Mouse (Mus musculus) megakaryocyte, embryonic 14.5 days (primary cell): ENCODE results near the gene Olfr490. TPM values are rescaled to one million over a fixed set of nuclear protein-coding genes. Genes with fewer than 3 reads are reported as not detected.

Experiments used
- H3K27me3 ChIP-seq: replicated peaks from 2 replicates; pipeline ENCODE3; 2012; ENCODE audit warnings: inconsistent platforms
- H3K36me3 ChIP-seq: replicated peaks from 2 replicates; pipeline ENCODE3; 2012; ENCODE audit warnings: low read length, inconsistent platforms, mixed read lengths
- H3K4me1 ChIP-seq: 2 replicates; pipeline ENCODE4 v1.6.1; 2012; ENCODE audit warnings: inconsistent platforms
- H3K4me3 ChIP-seq: replicated peaks from 2 replicates; pipeline ENCODE3; 2012; ENCODE audit warnings: moderate library complexity, mild to moderate bottlenecking, inconsistent platforms
- H3K9me3 ChIP-seq: 2 replicates; pipeline ENCODE4 v1.6.1; 2012; ENCODE audit warnings: inconsistent platforms
- FLI1 ChIP-seq: IDR thresholded peaks from 2 replicates; pipeline ENCODE4 v1.6.1; 2012; ENCODE audit warnings: low read length, inconsistent platforms, mixed read lengths
- GATA1 ChIP-seq: IDR thresholded peaks from 3 replicates; pipeline ENCODE4 v1.6.1; 2012; ENCODE audit warnings: mixed read lengths, low read length, inconsistent platforms, borderline replicate concordance
- polyA plus RNA-seq: library from polyadenylated mRNA; stranded (reverse); fragments of >175 nt; gene quantifications from 2 replicates; pipeline ENCODE4 v1.2.3, GENCODE M21; 2012; ENCODE audit warnings: low replicate concordance; ENCODE audit not compliant: insufficient read depth

Olfr490 gene
- polyA plus RNA-seq, result not detected in 2 replicates

DNA sequence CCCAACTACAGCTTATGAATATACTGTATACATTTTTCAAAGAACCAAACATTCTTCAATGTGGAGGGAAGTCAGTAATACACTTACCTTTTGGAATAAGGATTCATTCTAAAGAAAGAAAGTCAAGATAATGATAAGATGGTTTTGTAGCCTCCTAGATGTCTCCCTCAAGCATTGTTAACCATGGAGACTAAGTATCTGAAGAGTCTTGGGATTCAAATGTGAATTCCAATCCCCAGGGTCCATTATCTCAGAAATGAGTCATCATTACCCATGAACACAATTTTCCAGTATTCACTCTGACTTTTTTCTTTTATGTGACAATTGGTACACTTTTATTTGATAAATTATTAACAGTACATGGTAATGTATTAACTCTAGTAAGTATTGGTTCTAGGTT, at the start of gene Olfr490:
Gene Olfr490 (minus strand): TSS at position 101 of the 400 bp plus-strand sequence.
- Histone ChIP-seq H3K36me3 (no peaks in the 10 kb centered on the region), H3K9me3 (peaks cover 3% of the 10 kb centered on the region; the same call in 1 of the 2 replicates), H3K4me1 (no peaks in the 10 kb centered on the region), H3K27me3 (no peaks in the 10 kb centered on the region), H3K4me3 (no peak within 1 kb of the TSS)
- TF ChIP-seq GATA1 (no peak), FLI1 (no peak)

DNA sequence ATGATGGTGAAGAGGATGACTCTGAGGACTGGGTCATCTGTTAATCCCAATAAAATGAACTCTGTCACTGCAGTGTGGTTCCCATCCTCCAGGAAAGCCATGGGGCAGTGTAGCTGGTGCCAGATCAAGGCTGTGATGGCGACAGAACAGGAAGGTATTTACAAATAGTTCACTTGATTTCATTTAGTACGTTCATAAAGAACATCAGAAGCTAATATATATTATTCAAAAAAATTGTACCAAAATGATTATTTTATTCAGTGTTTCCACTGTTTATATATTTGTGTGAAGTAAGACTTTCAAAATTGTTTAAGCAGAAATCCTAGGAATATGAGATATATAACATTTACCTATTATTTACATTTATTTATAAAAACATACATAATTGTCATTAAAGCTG, 34.8 kb upstream of the Olfr490 start, which contains the start of gene Olfr492:
Gene Olfr492 (minus strand): TSS at position 101 of the 400 bp plus-strand sequence.
- TF ChIP-seq GATA1 (no peak), FLI1 (no peak)
- Histone ChIP-seq H3K4me3 (no peak within 1 kb of the TSS), H3K9me3 (no peaks in the 10 kb centered on the region), H3K36me3 (no peaks in the 10 kb centered on the region), H3K27me3 (no peaks in the 10 kb centered on the region), H3K4me1 (no peaks in the 10 kb centered on the region)

DNA sequence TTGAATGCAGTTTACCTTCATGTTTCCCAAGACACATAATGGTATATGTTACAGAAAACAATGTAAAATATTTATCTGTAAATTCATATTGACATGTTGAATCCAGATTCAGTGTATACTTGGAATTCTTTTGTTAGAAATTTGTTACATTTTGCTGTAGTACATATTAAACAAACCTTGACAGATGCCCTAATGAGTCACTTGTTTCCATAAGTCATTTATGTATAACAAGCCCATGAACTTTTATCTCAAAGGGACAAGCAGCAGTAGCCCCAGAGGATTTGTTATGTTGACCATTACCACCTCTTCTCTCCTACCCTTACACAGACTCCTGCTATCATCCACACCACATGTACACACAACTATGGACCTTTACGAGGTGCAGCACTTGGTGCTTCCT, 24.4 kb upstream of the Olfr490 start, which contains the start of gene Olfr491:
Gene Olfr491 (plus strand): TSS at position 301 of the 400 bp plus-strand sequence.
- H3K9me3 ChIP-seq, result 0 out of 2 replicates have a peak, but pooled peaks cover 4% of the 10 kb centered on the region
- no peaks in the 10 kb centered on the region for H3K4me1 ChIP-seq
- TF ChIP-seq FLI1 (no peak), GATA1 (no peak)
- H3K36me3 ChIP-seq, result no peaks in the 10 kb centered on the region
- H3K4me3 ChIP-seq, result no peak within 1 kb of the TSS
- no peaks in the 10 kb centered on the region for H3K27me3 ChIP-seq

DNA sequence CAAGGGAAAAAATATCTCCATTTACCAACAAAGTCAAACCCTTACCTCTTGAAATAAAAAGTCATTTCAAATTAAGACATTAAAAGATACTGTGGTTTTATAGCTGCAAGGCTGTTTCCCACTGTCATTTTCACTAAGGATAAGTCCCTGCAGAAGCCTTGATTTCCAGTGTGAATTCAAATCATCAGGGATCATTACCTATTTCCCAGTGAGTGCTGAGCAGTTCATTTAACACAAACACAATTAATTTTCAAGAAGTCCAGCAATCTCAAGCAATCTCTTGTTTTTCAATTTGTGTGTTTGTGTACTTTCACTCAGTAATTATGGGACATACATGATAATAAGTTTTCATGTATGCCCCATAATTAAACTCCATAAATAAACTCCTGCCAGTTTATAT, 30.5 kb downstream of the Olfr490 start, which contains the start of gene Olfr488:
Gene Olfr488 (minus strand): TSS at position 101 of the 400 bp plus-strand sequence.
- Histone ChIP-seq H3K36me3 (no peaks in the 10 kb centered on the region), H3K9me3 (no peaks in the 10 kb centered on the region), H3K4me1 (no peaks in the 10 kb centered on the region), H3K4me3 (no peak within 1 kb of the TSS), H3K27me3 (no peaks in the 10 kb centered on the region)
- TF ChIP-seq FLI1, result no peak
- TF ChIP-seq GATA1, result no peak

Other genes starting within 250 kb of the Olfr490 start
- gene Olfr479, start 238.2 kb downstream of the Olfr490 start, polyA plus RNA-seq, result not detected in 2 replicates
- not detected in 2 replicates for gene Olfr480, start 221.6 kb downstream of the Olfr490 start, polyA plus RNA-seq
- 0.02 TPM in 1 of 2 replicates, not detected in the other for gene Olfr481, start 209.1 kb downstream of the Olfr490 start, polyA plus RNA-seq
- not detected in 2 replicates for gene Olfr482, start 191.3 kb downstream of the Olfr490 start, polyA plus RNA-seq
- not detected in 2 replicates for gene Olfr483, start 188.1 kb downstream of the Olfr490 start, polyA plus RNA-seq
- not detected in 2 replicates for gene Olfr484, start 161.5 kb downstream of the Olfr490 start, polyA plus RNA-seq
- not detected in 2 replicates for gene Olfr485, start 129.1 kb downstream of the Olfr490 start, polyA plus RNA-seq
- not detected in 2 replicates for gene Olfr486, start 116.2 kb downstream of the Olfr490 start, polyA plus RNA-seq
- gene Olfr487, start 74.3 kb downstream of the Olfr490 start, polyA plus RNA-seq, result not detected in 2 replicates
- not detected in 2 replicates for gene Olfr488, start 30.6 kb downstream of the Olfr490 start, polyA plus RNA-seq
- gene Olfr491, start 24.5 kb upstream of the Olfr490 start, polyA plus RNA-seq, result not detected in 2 replicates
- not detected in 2 replicates for gene Olfr492, start 34.7 kb upstream of the Olfr490 start, polyA plus RNA-seq
- gene Olfr493, start 58.0 kb upstream of the Olfr490 start, polyA plus RNA-seq, result not detected in 2 replicates
- not detected in 2 replicates for gene Olfr494, start 76.4 kb upstream of the Olfr490 start, polyA plus RNA-seq
- not detected in 2 replicates for gene Olfr495, start 104.2 kb upstream of the Olfr490 start, polyA plus RNA-seq
- gene Olfr497, start 131.5 kb upstream of the Olfr490 start, polyA plus RNA-seq, result not detected in 2 replicates
- not detected in 2 replicates for gene Olfr498, start 176.4 kb upstream of the Olfr490 start, polyA plus RNA-seq
- gene Olfr502, start 236.1 kb upstream of the Olfr490 start, polyA plus RNA-seq, result not detected in 2 replicates